Mouse (Mus musculus) forebrain, embryonic 10.5 days (tissue): ENCODE results near the gene Exosc1. TPM values are rescaled to one million over a fixed set of nuclear protein-coding genes. Genes with fewer than 3 reads are reported as not detected.
A peak's percentile ranks its signal among the peaks of the same experiment; 100 is the strongest.
"Not testable (repeated sequence)": the region's sequence is repeated elsewhere in the genome, so short reads cannot be mapped to it uniquely, and the experiment has no call there.

ENCODE experiments used
- DNase-seq: peaks from one replicate; pipeline ENCODE4 v3.0.0-alpha.2; 2017; ENCODE audit warnings: low spot score; ENCODE audit errors: extremely low spot score
- H3K27ac ChIP-seq: fragments of 300-500 bp; sonication (generic); 2 replicates; pipeline ENCODE4 v1.5.1; 2016; ENCODE audit warnings: mild to moderate bottlenecking
- H3K27me3 ChIP-seq: fragments of 300-500 bp; sonication (generic); 2 replicates; pipeline ENCODE4 v1.6.1; 2016; ENCODE audit warnings: mild to moderate bottlenecking; ENCODE audit not compliant: poor library complexity, severe bottlenecking
- H3K36me3 ChIP-seq: fragments of 300-500 bp; sonication (generic); replicated peaks from 2 replicates; pipeline ENCODE4 v1.6.1; 2016; ENCODE audit warnings: mild to moderate bottlenecking, moderate library complexity
- H3K4me1 ChIP-seq: fragments of 300-500 bp; sonication (generic); 2 replicates; pipeline ENCODE4 v1.6.1; 2016
- H3K4me3 ChIP-seq: fragments of 300-500 bp; sonication (generic); 2 replicates; pipeline ENCODE4 v1.5.1; 2016; ENCODE audit warnings: mild to moderate bottlenecking, moderate library complexity
- H3K9me3 ChIP-seq: fragments of 300-500 bp; sonication (generic); 2 replicates; pipeline ENCODE4 v1.6.1; 2016; ENCODE audit warnings: mild to moderate bottlenecking, moderate library complexity
- WGBS: fragments of 180-500 bp; shearing (Covaris S2); methylation state at CpG from one replicate; pipeline ENCODE4 v1.1.7; 2016; 5-methylcytosine and 5-hydroxymethylcytosine counted together
- polyA plus RNA-seq: library from polyadenylated mRNA; unstranded; fragments of >200 nt; fragmentation: Nextera tagmentation; extraction: Ambion mirVana; gene quantifications from 2 replicates; pipeline ENCODE4 v1.2.1, GENCODE M21; 2016

Gene Exosc1
- polyA plus RNA-seq, 1 experiment from 2014 or later: 103 TPM

- no peaks in the 10 kb centered on the region for H3K27me3 ChIP-seq
- DNase-seq: no peak
- H3K27ac ChIP-seq: no peak overlapping the region
- no peak overlapping the region for H3K4me3 ChIP-seq
- peaks cover 15% of the 10 kb centered on the region for H3K4me1 ChIP-seq
- H3K36me3 ChIP-seq: peaks cover 79% of the 10 kb centered on the region
- no peaks in the 10 kb centered on the region for H3K9me3 ChIP-seq
- WGBS: 94% methylated on average over 5 of the region's 5 CpGs
These were observed 5.3 kb upstream of the Exosc1 start for GRCm38 (mm10) chr19:41938539-41938938.

- Histone ChIP-seq H3K27ac (no peak overlapping the region), H3K4me1 (peaks cover 25% of the 10 kb centered on the region), H3K9me3 (no peaks in the 10 kb centered on the region), H3K36me3 (peaks cover 58% of the 10 kb centered on the region), H3K27me3 (no peaks in the 10 kb centered on the region), H3K4me3 (no peak overlapping the region)
- no peak for DNase-seq
- WGBS: 94% methylated on average over 1 of the region's 1 CpGs
These were observed 2.7 kb upstream of the Exosc1 start for GRCm38 (mm10) chr19:41935921-41936320.

GRCm38 (mm10) chr19:41934124-41934523 is 901 bp upstream of the Exosc1 start:
- Histone ChIP-seq H3K4me3 (peak overlapping the region; percentile 98), H3K9me3 (no peaks in the 10 kb centered on the region), H3K27me3 (no peaks in the 10 kb centered on the region), H3K4me1 (peaks cover 25% of the 10 kb centered on the region), H3K36me3 (peaks cover 56% of the 10 kb centered on the region), H3K27ac (peak overlapping the region; percentile 86)
- WGBS: 51% methylated on average over 6 of the region's 6 CpGs
- no peak for DNase-seq

DNA sequence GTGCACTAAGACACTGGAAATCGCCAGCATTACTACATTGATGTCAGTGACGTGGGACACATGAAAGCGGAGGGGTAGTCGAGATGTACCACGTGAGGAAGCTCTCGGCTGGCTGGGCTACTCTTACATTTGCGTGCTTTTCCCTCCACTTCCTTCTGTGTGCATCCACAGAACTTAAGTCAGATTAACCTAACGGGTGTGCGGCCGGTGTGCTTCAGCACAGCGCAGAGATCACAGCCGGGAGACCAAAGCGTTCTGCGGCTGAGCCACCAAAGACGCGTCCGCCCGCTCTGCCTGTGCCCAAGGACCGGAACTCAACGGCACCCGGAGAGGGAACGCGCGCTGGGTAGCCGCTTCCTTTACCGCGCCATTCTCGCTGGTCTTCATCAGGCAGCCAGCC is 537 bp downstream of the Exosc1 start:
- peaks cover 55% of the 10 kb centered on the region for H3K36me3 ChIP-seq
- peak overlapping the region; percentile 98 for H3K4me3 ChIP-seq
- DNase-seq: no peak
- H3K27me3 ChIP-seq: no peaks in the 10 kb centered on the region
- peak overlapping the region; percentile 86 for H3K27ac ChIP-seq
- WGBS: under 1% methylated on average over 28 of the region's 28 CpGs
- peaks cover 25% of the 10 kb centered on the region for H3K4me1 ChIP-seq
- H3K9me3 ChIP-seq: no peaks in the 10 kb centered on the region

GRCm38 (mm10) chr19:41920412-41921067 is 12.7 kb downstream of the Exosc1 start:
- Histone ChIP-seq H3K27ac (no peak overlapping the region), H3K4me3 (no peak overlapping the region), H3K9me3 (no peaks in the 10 kb centered on the region), H3K27me3 (no peaks in the 10 kb centered on the region), H3K36me3 (peaks cover 88% of the 10 kb centered on the region), H3K4me1 (no peaks in the 10 kb centered on the region)
- 85% methylated on average over 5 of the region's 5 CpGs for WGBS
- no peak for DNase-seq

DNA sequence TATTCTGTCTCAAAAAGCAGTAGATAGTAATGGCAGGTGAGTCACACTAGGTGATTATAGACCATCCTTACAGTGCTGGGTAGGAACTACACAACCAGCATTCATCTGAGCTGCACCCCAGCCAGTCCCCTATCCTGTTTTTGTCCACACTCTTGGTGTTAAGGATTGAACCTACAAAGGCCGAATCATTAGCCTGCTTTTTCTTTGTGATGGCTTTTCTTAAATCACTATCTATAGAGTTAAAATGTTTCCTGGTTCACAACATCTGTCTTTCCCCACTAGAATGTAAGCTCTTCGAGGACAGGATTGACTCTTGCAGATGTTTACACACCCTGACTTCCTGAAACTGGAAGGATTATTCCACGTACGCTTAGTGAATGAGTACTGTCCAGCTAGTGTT is 13.8 kb downstream of the Exosc1 start:
- peaks cover 90% of the 10 kb centered on the region for H3K36me3 ChIP-seq

GRCm38 (mm10) chr19:41916853-41917252 is 16.4 kb downstream of the Exosc1 start:
- WGBS: 93% methylated on average over 4 of the region's 4 CpGs
- peaks cover 78% of the 10 kb centered on the region for H3K36me3 ChIP-seq
- H3K27ac ChIP-seq: no peak overlapping the region

More for the DNA sequence above, 13.8 kb downstream of the Exosc1 start:
- WGBS: 82% methylated on average over 4 of the region's 4 CpGs
- Histone ChIP-seq H3K9me3 (no peaks in the 10 kb centered on the region), H3K4me1 (peaks cover 8% of the 10 kb centered on the region), H3K27me3 (no peaks in the 10 kb centered on the region), H3K4me3 (no peak overlapping the region), H3K27ac (no peak overlapping the region)
- no peak for DNase-seq

DNA sequence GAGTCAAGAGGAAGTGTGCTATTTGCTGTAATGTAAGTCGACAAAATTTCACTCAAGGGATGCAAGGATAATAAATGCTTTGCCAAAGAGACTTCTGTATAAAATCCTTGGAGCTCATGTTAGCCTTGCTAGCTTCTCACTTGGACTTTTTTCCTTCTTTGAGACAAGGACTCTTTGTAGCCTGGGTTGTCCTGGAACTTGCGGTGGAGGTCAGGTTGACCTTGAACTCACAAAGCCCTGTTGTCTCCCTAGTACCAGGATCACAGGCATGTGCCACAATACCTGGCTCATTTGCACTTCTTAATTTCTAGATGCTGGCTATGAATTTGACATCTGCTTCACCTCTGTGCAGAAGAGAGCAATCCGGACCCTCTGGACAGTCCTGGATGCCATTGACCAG is 17.9 kb downstream of the Exosc1 start:
- DNase-seq: no peak
- 96% methylated on average over 3 of the region's 3 CpGs for WGBS
- Histone ChIP-seq H3K27ac (no peak overlapping the region), H3K4me3 (no peak overlapping the region; the same call in 1 of the 2 replicates), H3K9me3 (no peaks in the 10 kb centered on the region), H3K4me1 (peaks cover 26% of the 10 kb centered on the region), H3K36me3 (peaks cover 62% of the 10 kb centered on the region), H3K27me3 (no peaks in the 10 kb centered on the region)

More at GRCm38 (mm10) chr19:41916853-41917252, 16.4 kb downstream of the Exosc1 start:
- no peaks in the 10 kb centered on the region for H3K27me3 ChIP-seq
- no peaks in the 10 kb centered on the region for H3K9me3 ChIP-seq
- no peak overlapping the region for H3K4me3 ChIP-seq
- peaks cover 26% of the 10 kb centered on the region for H3K4me1 ChIP-seq
- DNase-seq: no peak

GRCm38 (mm10) chr19:41914592-41914882 is 18.7 kb downstream of the Exosc1 start:
- peaks cover 26% of the 10 kb centered on the region for H3K4me1 ChIP-seq
- H3K9me3 ChIP-seq, H3K27me3 ChIP-seq, H3K27ac ChIP-seq, DNase-seq: not testable (repeated sequence)
- H3K4me3 ChIP-seq: peak overlapping the region; percentile 81
- peaks cover 54% of the 10 kb centered on the region for H3K36me3 ChIP-seq

DNA sequence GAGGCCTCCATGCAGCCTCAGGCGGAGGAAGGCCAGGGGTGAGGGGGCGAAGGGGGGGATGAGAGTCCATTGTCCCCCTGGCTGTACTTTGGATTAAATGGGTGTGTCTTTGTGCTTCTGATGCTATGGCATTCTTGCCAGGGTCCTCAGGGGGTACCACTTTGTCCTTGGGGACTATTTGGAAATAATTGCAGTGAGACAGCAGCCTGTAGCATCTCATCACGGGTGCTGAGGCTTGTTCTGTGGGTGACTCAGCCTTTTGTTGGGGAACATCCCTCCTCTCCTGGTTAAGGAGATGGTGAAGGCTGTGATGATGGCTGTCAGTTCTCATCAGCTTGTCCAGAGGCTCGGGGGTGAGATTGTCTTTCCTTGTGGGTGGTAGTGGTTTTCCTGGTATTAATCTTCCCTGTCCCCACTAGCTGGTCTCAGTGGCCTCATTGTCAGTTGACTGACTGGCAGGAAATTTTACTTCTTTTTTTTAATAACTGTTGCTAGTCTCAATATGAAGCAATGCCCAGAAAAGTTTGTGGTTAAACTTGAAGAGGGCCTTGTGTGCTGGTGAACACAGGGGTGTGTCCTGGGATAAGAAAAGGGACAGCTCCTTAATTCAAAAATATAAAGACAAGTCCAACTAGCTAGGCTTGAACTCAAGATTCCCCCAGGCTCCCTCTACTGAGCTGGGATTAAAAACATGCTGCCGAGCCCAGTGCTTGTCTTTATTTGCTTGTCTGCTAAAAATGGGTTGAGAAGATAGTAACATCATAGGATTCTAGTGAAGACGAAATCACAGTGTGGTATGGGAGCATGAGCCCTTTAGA is 19.2 kb downstream of the Exosc1 start:
- Histone ChIP-seq H3K9me3 (no peaks in the 10 kb centered on the region), H3K27ac (peak overlapping the region; percentile 96), H3K36me3 (peaks cover 49% of the 10 kb centered on the region), H3K4me3 (peak overlapping the region; percentile 81), H3K4me1 (peaks cover 26% of the 10 kb centered on the region), H3K27me3 (no peaks in the 10 kb centered on the region)
- no peak for DNase-seq
- 43% methylated on average over 6 of the region's 6 CpGs for WGBS

- Histone ChIP-seq H3K9me3 (no peaks in the 10 kb centered on the region), H3K4me1 (peaks cover 26% of the 10 kb centered on the region), H3K4me3 (peak overlapping the region; percentile 81), H3K27me3 (no peaks in the 10 kb centered on the region), H3K36me3 (peaks cover 42% of the 10 kb centered on the region), H3K27ac (peak overlapping the region; percentile 96)
- WGBS: 2% methylated on average over 53 of the region's 53 CpGs
- peak; percentile 51 for DNase-seq
These were observed 20.8 kb downstream of the Exosc1 start for GRCm38 (mm10) chr19:41912121-41913080.

GRCm38 (mm10) chr19:41911178-41912073 is 21.8 kb downstream of the Exosc1 start, which contains the start of gene Pgam1:
Pgam1 (plus strand) TSS chr19:41911923.
- Histone ChIP-seq H3K4me1 (peaks cover 26% of the 10 kb centered on the region), H3K4me3 (peak within 1 kb of the TSS; percentile 81), H3K36me3 (peaks cover 32% of the 10 kb centered on the region), H3K9me3 (no peaks in the 10 kb centered on the region), H3K27me3 (no peaks in the 10 kb centered on the region), H3K27ac (peak within 1 kb of the TSS; percentile 96)
- DNase-seq: peak; percentile 98
- WGBS: 6% methylated on average over 54 of the region's 54 CpGs
